Comparison of ENCODE assay signal across 8 mouse cellular contexts in genomic region chr4:44071741-44072145, GRCm38 (mm10). TPM values are rescaled to one million over a fixed set of nuclear protein-coding genes. Genes with fewer than 3 reads are reported as not detected.
DNase-seq lines count a peak whose midpoint lies in the region; ATAC-seq lines count a peak whose summit lies in the region.

No protein-coding gene starts in this region.

- H3K9ac ChIP-seq in lung, embryonic 15.5 days = peak overlapping the region; percentile 78
- peak overlapping the region; percentile 89 for H3K9ac ChIP-seq in embryonic facial prominence, embryonic 13.5 days
- peak overlapping the region; percentile 70 for H3K9ac ChIP-seq in intestine, embryonic 15.5 days

- no peak for DNase-seq in lung, postnatal 4 days
- DNase-seq in adrenal gland, adult 2 months = no peak
- DNase-seq in layer of hippocampus, adult 18-20 months (ENCODE audit: low spot score in 2 of 2) = no peak
- no peak for DNase-seq in urinary bladder, adult 2 months (ENCODE audit: low spot score)

- ATAC-seq in lung, embryonic 15.5 days (ENCODE audit: borderline replicate concordance, extremely low read depth, low FRiP score, low TSS enrichment) = no peak
- ATAC-seq in embryonic facial prominence, embryonic 13.5 days (ENCODE audit: insufficient number of reproducible peaks, insufficient read depth, low FRiP score, low TSS enrichment, low read depth) = no peak
- peak; percentile 75 for ATAC-seq in intestine, embryonic 15.5 days
- peak; percentile 38 for ATAC-seq in megakaryocyte progenitor cell, adult 5-6 weeks (replicated peaks; ENCODE audit: poor library complexity)

- no peaks in the 10 kb centered on the region for H3K36me3 ChIP-seq in lung, embryonic 15.5 days
- no peaks in the 10 kb centered on the region for H3K36me3 ChIP-seq in embryonic facial prominence, embryonic 13.5 days
- H3K36me3 ChIP-seq in intestine, embryonic 15.5 days = no peaks in the 10 kb centered on the region

- no peaks in the 10 kb centered on the region for H3K27me3 ChIP-seq in lung, embryonic 15.5 days
- H3K27me3 ChIP-seq in embryonic facial prominence, embryonic 13.5 days = no peaks in the 10 kb centered on the region
- no peaks in the 10 kb centered on the region for H3K27me3 ChIP-seq in intestine, embryonic 15.5 days (replicated peaks)

- H3K4me2 ChIP-seq in lung, embryonic 15.5 days = peak overlapping the region; percentile 87
- peak overlapping the region; percentile 84 for H3K4me2 ChIP-seq in embryonic facial prominence, embryonic 13.5 days
- H3K4me2 ChIP-seq in intestine, embryonic 15.5 days (replicated peaks) = peak overlapping the region; percentile 75

- H3K27ac ChIP-seq in lung, embryonic 15.5 days = peak overlapping the region; percentile 89
- peak overlapping the region; percentile 68; the same call in 1 of the 2 replicates for H3K27ac ChIP-seq in embryonic facial prominence, embryonic 13.5 days
- H3K27ac ChIP-seq in intestine, embryonic 15.5 days = peak overlapping the region; percentile 95

- peaks cover 21% of the 10 kb centered on the region for H3K4me1 ChIP-seq in lung, embryonic 15.5 days
- peaks cover 17% of the 10 kb centered on the region for H3K4me1 ChIP-seq in embryonic facial prominence, embryonic 13.5 days
- peaks cover 16% of the 10 kb centered on the region for H3K4me1 ChIP-seq in intestine, embryonic 15.5 days (replicated peaks)

- H3K4me3 ChIP-seq in lung, embryonic 15.5 days = peak overlapping the region; percentile 84
- peak overlapping the region; percentile 90 for H3K4me3 ChIP-seq in embryonic facial prominence, embryonic 13.5 days
- H3K4me3 ChIP-seq in intestine, embryonic 15.5 days (replicated peaks) = peak overlapping the region; percentile 87

- WGBS in lung, embryonic 15.5 days = 4% methylated on average over 11 of the region's 11 CpGs
- WGBS in embryonic facial prominence, embryonic 13.5 days = 13% methylated on average over 11 of the region's 11 CpGs
- 5% methylated on average over 11 of the region's 11 CpGs for WGBS in intestine, embryonic 15.5 days

- no peaks in the 10 kb centered on the region for H3K9me3 ChIP-seq in lung, embryonic 15.5 days
- H3K9me3 ChIP-seq in embryonic facial prominence, embryonic 13.5 days = no peaks in the 10 kb centered on the region
- no peaks in the 10 kb centered on the region for H3K9me3 ChIP-seq in intestine, embryonic 15.5 days

RNA-seq across cellular contexts. Expression of gene Gne, which starts 12.2 kb away (rescaled TPM):
- 40.0 and 43.1 TPM in 2 replicates for polyA plus RNA-seq in lung, embryonic 15.5 days (2015; fragmentation: Nextera tagmentation; extraction: Ambion mirVana)
- 20.2 and 23.6 TPM in 2 replicates for polyA plus RNA-seq in embryonic facial prominence, embryonic 13.5 days (2015; fragmentation: Nextera tagmentation; extraction: Ambion mirVana)
- 42.0 and 47.0 TPM in 2 replicates for polyA plus RNA-seq in intestine, embryonic 15.5 days (2015; fragmentation: Nextera tagmentation; extraction: Ambion mirVana)
- 24.5 and 28.2 TPM in 2 replicates for total RNA-seq in megakaryocyte progenitor cell, adult 5-6 weeks (2015)
- 32.7 and 33.6 TPM in 2 replicates for total RNA-seq in megakaryocyte progenitor cell, adult 5-6 weeks (2017)
- total RNA-seq in adrenal gland, adult 2 months (2021) = 10 to 100 TPM; 36.0 to 45.4 TPM
- polyA plus RNA-seq in adrenal gland, adult 2 months (2012; rRNA removed) = 13.7 and 19.1 TPM in 2 replicates
- 10 to 100 TPM; 49.7 to 53.1 TPM for total RNA-seq in layer of hippocampus, adult 18-20 months (2021)
- polyA plus RNA-seq in urinary bladder, adult 2 months (2012; rRNA removed) = 11.6 and 17.9 TPM in 2 replicates

Comparison
In these comparisons a context has a peak if more than half of its experiments do, and no peak if none do; other contexts are left out.
1. ATAC-seq: peak in intestine, embryonic 15.5 days (single experiment) and megakaryocyte progenitor cell, adult 5-6 weeks (single experiment); none in lung, embryonic 15.5 days (single experiment) and embryonic facial prominence, embryonic 13.5 days (single experiment).
2. Peak in every context shown above with its lines, with median percentiles within 50 percentile points of each other: H3K27ac ChIP-seq, H3K4me2 ChIP-seq, H3K4me3 ChIP-seq and H3K9ac ChIP-seq.